Mouse (Mus musculus): Measurements from ENCODE around the gene Zfp963. TPM values are rescaled to one million over a fixed set of nuclear protein-coding genes. Genes with fewer than 3 reads are reported as not detected.
"Not testable (repeated sequence)": the region's sequence is repeated elsewhere in the genome, so short reads cannot be mapped to it uniquely, and the experiment has no call there.

The Zfp963 gene
- polyA plus RNA-seq, 1 experiment from 2014 or later, result 5.6 TPM

DNA sequence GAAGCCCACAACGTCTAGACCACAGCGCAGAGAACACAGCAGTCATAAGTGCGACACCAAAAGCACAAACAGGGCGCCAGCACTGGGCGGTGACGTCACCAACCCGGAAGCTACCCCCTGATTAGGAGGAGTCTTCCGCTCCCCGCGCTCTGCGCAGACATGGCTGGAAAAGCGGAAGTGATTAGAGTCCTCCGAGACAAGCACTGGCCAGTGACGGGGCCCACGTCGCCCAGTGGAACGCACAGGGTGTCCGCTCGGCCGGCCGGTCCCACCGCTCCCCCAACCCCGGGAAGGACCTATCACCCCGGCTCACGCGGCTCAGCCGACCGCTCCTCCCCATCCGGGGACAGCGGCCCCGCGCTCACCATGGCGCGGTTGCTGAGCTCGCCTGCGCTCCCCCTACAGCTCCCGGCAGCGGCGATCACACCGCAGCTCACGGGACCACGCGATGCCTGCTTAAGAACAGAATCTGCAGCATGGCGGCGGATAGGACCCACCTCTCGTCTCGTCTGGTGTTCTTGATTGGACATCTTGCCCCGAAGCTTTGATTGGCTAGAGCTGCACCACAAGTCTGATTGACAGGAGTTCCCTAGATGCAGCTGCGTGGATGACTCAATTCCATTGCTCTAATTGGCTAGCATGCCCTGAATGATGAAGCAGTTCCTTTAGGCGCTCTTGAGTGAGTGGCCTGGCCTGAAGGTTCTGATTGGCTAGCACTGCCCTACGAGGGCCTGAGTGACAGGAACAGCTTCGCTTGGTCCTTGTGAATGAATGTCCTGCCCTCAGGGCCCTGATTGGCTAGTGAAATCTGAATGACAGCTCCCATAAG lies 33.2 kb downstream of the Zfp963 start:
- peak overlapping the region; percentile 99 for H3K27ac ChIP-seq (replicated peaks)
- no peaks in the 10 kb centered on the region for H3K9me3 ChIP-seq
- H3K27me3 ChIP-seq (replicated peaks; ENCODE audit: low read depth, poor library complexity, severe bottlenecking), result no peaks in the 10 kb centered on the region
- H3K4me1 ChIP-seq, result peaks cover 15% of the 10 kb centered on the region
- peak overlapping the region; percentile 97 for H3K4me3 ChIP-seq
- peaks cover 24% of the 10 kb centered on the region for H3K36me3 ChIP-seq (replicated peaks)
- peak; percentile 94 for DNase-seq (ENCODE audit: low spot score)
- WGBS, result under 1% methylated on average over 52 of the region's 52 CpGs

DNA sequence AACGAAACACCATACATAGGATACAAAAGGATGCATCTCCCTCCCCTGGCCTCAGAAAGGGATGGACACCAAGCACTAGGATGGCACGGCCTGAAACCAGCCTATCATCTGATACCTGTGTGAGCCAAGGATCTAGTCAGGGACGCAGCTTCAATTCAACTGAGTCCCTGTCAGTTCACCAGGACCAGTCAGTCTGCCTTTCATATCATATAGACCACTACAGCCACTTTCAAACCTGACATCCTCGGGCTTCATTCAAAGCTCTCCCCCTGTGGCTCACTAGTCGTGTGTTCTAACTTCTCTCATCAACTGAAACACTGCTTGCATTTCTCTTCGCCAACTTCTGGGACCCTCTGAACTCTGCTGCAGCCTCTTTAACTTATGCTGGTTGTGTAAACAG lies 34.4 kb downstream of the Zfp963 start:
- Histone ChIP-seq H3K4me3 (peak overlapping the region; percentile 97), H3K27me3 (replicated peaks; ENCODE audit: low read depth, poor library complexity, severe bottlenecking) (no peaks in the 10 kb centered on the region), H3K27ac (replicated peaks) (no peak overlapping the region), H3K9me3 (no peaks in the 10 kb centered on the region), H3K36me3 (replicated peaks) (peaks cover 37% of the 10 kb centered on the region), H3K4me1 (peaks cover 15% of the 10 kb centered on the region)
- no peak for DNase-seq (ENCODE audit: low spot score)
- 90% methylated on average over 6 of the region's 6 CpGs for WGBS

DNA sequence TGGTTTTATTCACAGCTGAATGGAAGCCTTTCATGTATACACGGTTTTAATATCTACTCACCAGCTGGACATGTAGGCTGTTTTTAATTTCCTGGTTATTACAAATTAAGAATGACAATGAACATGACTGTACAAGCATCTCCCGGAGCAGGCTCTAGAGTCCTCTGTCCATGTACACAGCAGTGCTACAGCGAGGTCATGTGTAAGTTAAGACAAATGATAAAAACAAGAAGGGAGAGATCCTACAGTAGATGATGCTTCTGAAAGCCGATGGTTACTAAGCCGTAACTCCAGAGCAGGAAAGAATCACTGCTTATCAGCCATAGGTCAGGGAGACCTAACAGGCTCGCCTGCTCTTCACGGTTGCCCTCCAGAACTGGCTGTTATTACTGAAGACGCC lies 36.3 kb downstream of the Zfp963 start:
- Histone ChIP-seq H3K4me3 (no peak overlapping the region), H3K36me3 (replicated peaks) (peaks cover 55% of the 10 kb centered on the region), H3K4me1 (peaks cover 15% of the 10 kb centered on the region), H3K27ac (replicated peaks) (no peak overlapping the region), H3K9me3 (no peaks in the 10 kb centered on the region), H3K27me3 (replicated peaks; ENCODE audit: low read depth, poor library complexity, severe bottlenecking) (no peaks in the 10 kb centered on the region)
- WGBS, result 91% methylated on average over 8 of the region's 8 CpGs
- no peak for DNase-seq (ENCODE audit: low spot score)

DNA sequence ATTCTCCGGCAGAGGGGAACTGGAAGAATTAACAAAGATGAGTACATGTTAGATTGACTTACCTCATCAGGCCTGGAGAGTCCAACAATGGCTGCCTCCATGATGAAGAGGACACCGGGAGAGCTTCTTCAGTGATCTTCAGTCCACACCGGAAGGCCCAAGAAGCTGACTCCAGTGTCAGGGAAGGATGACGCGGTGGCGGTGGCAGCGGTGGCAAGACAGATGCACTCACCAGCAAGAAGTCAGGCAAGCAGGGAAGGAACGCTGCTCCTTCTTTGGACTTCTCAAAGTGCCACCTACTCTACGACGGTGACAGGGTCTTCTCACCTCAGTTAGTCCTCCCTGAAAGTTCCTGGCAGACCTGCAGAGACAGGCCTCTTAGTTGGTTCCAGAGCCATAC lies 39.1 kb downstream of the Zfp963 start, which contains the start of gene Zfp869:
Gene Zfp869 (minus strand): TSS at position 101 of the 400 bp plus-strand sequence.
- H3K27ac ChIP-seq (replicated peaks); H3K4me1 ChIP-seq; H3K4me3 ChIP-seq; DNase-seq (ENCODE audit: low spot score); H3K9me3 ChIP-seq; H3K27me3 ChIP-seq (replicated peaks; ENCODE audit: low read depth, poor library complexity, severe bottlenecking): not testable (repeated sequence)
- 98% methylated on average over 10 of the region's 10 CpGs for WGBS
- H3K36me3 ChIP-seq (replicated peaks), result peaks cover 84% of the 10 kb centered on the region

GRCm38 (mm10) chr8:69701810-69702209 lies 48.0 kb downstream of the Zfp963 start:
- no peak overlapping the region for H3K27ac ChIP-seq (replicated peaks)
- peaks cover 19% of the 10 kb centered on the region; the same call in 1 of the 2 replicates for H3K9me3 ChIP-seq
- H3K4me1 ChIP-seq, result no peaks in the 10 kb centered on the region
- WGBS, result 83% methylated on average over 6 of the region's 6 CpGs
- no peak for DNase-seq (ENCODE audit: low spot score)
- no peak overlapping the region for H3K4me3 ChIP-seq
- peaks cover 52% of the 10 kb centered on the region for H3K36me3 ChIP-seq (replicated peaks)
- H3K27me3 ChIP-seq (replicated peaks; ENCODE audit: low read depth, poor library complexity, severe bottlenecking), result no peaks in the 10 kb centered on the region

Other genes starting within 250 kb of the Zfp963 start
- not detected in 2 replicates for gene Gm7697, start 227.0 kb downstream of the Zfp963 start, polyA plus RNA-seq (2016; fragmentation: Nextera tagmentation; extraction: Ambion mirVana)
- gene Zfp868, start 124.4 kb downstream of the Zfp963 start, polyA plus RNA-seq (2016; fragmentation: Nextera tagmentation; extraction: Ambion mirVana), result 30.6 and 32.2 TPM in 2 replicates
- 2.1 and 2.2 TPM in 2 replicates for gene Zfp964, start 95.5 kb downstream of the Zfp963 start, polyA plus RNA-seq (2016; fragmentation: Nextera tagmentation; extraction: Ambion mirVana)
- 33.1 and 33.7 TPM in 2 replicates for gene Zfp869, start 39.2 kb downstream of the Zfp963 start, polyA plus RNA-seq (2016; fragmentation: Nextera tagmentation; extraction: Ambion mirVana)
- 1.2 TPM in 1 of 2 replicates, not detected in the other for gene Gm20422, start 24.9 kb upstream of the Zfp963 start, polyA plus RNA-seq (2016; fragmentation: Nextera tagmentation; extraction: Ambion mirVana)
- gene Atp13a1, start 41.2 kb upstream of the Zfp963 start, polyA plus RNA-seq (2016; fragmentation: Nextera tagmentation; extraction: Ambion mirVana), result 59.8 and 65.8 TPM in 2 replicates
- gene Zfp866, start 41.2 kb upstream of the Zfp963 start, polyA plus RNA-seq (2016; fragmentation: Nextera tagmentation; extraction: Ambion mirVana), result 33.3 and 34.7 TPM in 2 replicates
- gene Gmip, start 58.7 kb upstream of the Zfp963 start, polyA plus RNA-seq (2016; fragmentation: Nextera tagmentation; extraction: Ambion mirVana), result 9.6 and 10.6 TPM in 2 replicates
- gene Lpar2, start 72.5 kb upstream of the Zfp963 start, polyA plus RNA-seq (2016; fragmentation: Nextera tagmentation; extraction: Ambion mirVana), result 1.0 and 1.1 TPM in 2 replicates
- 17.1 and 18.0 TPM in 2 replicates for gene Pbx4, start 82.5 kb upstream of the Zfp963 start, polyA plus RNA-seq (2016; fragmentation: Nextera tagmentation; extraction: Ambion mirVana)
- gene Cilp2, start 137.7 kb upstream of the Zfp963 start, polyA plus RNA-seq (2016; fragmentation: Nextera tagmentation; extraction: Ambion mirVana), result 0.39 and 0.54 TPM in 2 replicates
- gene Tssk6, start 152.2 kb upstream of the Zfp963 start, polyA plus RNA-seq (2016; fragmentation: Nextera tagmentation; extraction: Ambion mirVana), result 4.4 and 4.8 TPM in 2 replicates
- gene Ndufa13, start 152.6 kb upstream of the Zfp963 start, polyA plus RNA-seq (2016; fragmentation: Nextera tagmentation; extraction: Ambion mirVana), result 159 and 164 TPM in 2 replicates
- 4.2 and 4.3 TPM in 2 replicates for gene Yjefn3, start 152.7 kb upstream of the Zfp963 start, polyA plus RNA-seq (2016; fragmentation: Nextera tagmentation; extraction: Ambion mirVana)
- gene Gatad2a, start 246.4 kb upstream of the Zfp963 start, polyA plus RNA-seq (2016; fragmentation: Nextera tagmentation; extraction: Ambion mirVana), result 57.3 and 59.9 TPM in 2 replicates